ENCODE assay signal across 50 mouse cellular contexts in genomic region chr1:83105464-83105863, GRCm38 (mm10). TPM values are rescaled to one million over a fixed set of nuclear protein-coding genes. Genes with fewer than 3 reads are reported as not detected.
"Had no signal": no experiment of that assay in that cellular context is flagged by ENCODE, and none has a peak within 500 bp of the region (broad histone marks: within the 10 kb centered on the region; RNA-seq: fewer than 3 reads in every experiment).

No protein-coding gene starts in this region.

- H3K4me2 ChIP-seq: heart, embryonic 11.5 days; heart, embryonic 12.5 days; heart, embryonic 13.5 days; heart, embryonic 15.5 days; hindbrain, embryonic 12.5 days; hindbrain, embryonic 13.5 days; hindbrain, embryonic 14.5 days; hindbrain, embryonic 15.5 days; kidney, embryonic 15.5 days had no signal

- DNase-seq: heart, adult 2 months; heart, postnatal 10 days; heart, postnatal 14 days; heart, postnatal 36 days; heart, postnatal 4 days; kidney, adult 11 months; kidney, adult 18-20 months; kidney, adult 2 months; kidney, adult 8-10 months; kidney, adult 9 months; kidney, postnatal 10 days; kidney, postnatal 14 days; kidney, postnatal 36 days; kidney, postnatal 4 days; layer of hippocampus, adult 9-11 months; layer of hippocampus, postnatal 36 days had no signal

- ATAC-seq: hindbrain, embryonic 16.5 days; hindbrain, postnatal 0 days; inflammation-experienced regulatory T-cells, adult 6 months had no signal

- H3K4me3 ChIP-seq: heart, adult 2 months; heart, embryonic 10.5 days; heart, embryonic 12.5 days; heart, embryonic 13.5 days; heart, embryonic 15.5 days; hindbrain, embryonic 10.5 days; hindbrain, embryonic 12.5 days; hindbrain, embryonic 13.5 days; hindbrain, embryonic 15.5 days; kidney, embryonic 15.5 days; layer of hippocampus, adult 2 months; left cerebral cortex, adult 2 months had no signal

- H3K36me3 ChIP-seq: heart, embryonic 10.5 days; heart, embryonic 12.5 days; heart, embryonic 13.5 days; heart, embryonic 15.5 days; hindbrain, embryonic 10.5 days; hindbrain, embryonic 12.5 days; hindbrain, embryonic 13.5 days; hindbrain, embryonic 15.5 days; kidney, embryonic 15.5 days had no signal

- H3K4me1 ChIP-seq: heart, embryonic 10.5 days; heart, embryonic 15.5 days; hindbrain, embryonic 10.5 days; hindbrain, embryonic 12.5 days; hindbrain, embryonic 13.5 days had no signal

- H3K9ac ChIP-seq: heart, embryonic 12.5 days; heart, embryonic 13.5 days; heart, embryonic 15.5 days; hindbrain, embryonic 12.5 days; hindbrain, embryonic 13.5 days; hindbrain, embryonic 14.5 days; hindbrain, embryonic 15.5 days; kidney, embryonic 15.5 days had no signal

- H3K27ac ChIP-seq: heart, adult 2 months; heart, embryonic 10.5 days; heart, embryonic 13.5 days; heart, embryonic 15.5 days; hindbrain, embryonic 10.5 days; hindbrain, embryonic 12.5 days; hindbrain, embryonic 13.5 days; hindbrain, embryonic 14.5 days; hindbrain, embryonic 15.5 days; hindbrain, postnatal 0 days; kidney, embryonic 15.5 days; kidney, postnatal 0 days; layer of hippocampus, adult 2 months; left cerebral cortex, adult 2 months had no signal

- H3K27me3 ChIP-seq: heart, embryonic 12.5 days; heart, embryonic 13.5 days; heart, embryonic 15.5 days; hindbrain, embryonic 12.5 days; hindbrain, embryonic 13.5 days; hindbrain, embryonic 15.5 days; kidney, embryonic 15.5 days had no signal

- H3K9me3 ChIP-seq: heart, embryonic 10.5 days; heart, embryonic 12.5 days; heart, embryonic 13.5 days; heart, embryonic 15.5 days; hindbrain, embryonic 10.5 days; hindbrain, embryonic 12.5 days; hindbrain, embryonic 13.5 days; hindbrain, embryonic 15.5 days; kidney, embryonic 15.5 days had no signal

RNA-seq across cellular contexts. Expression of gene Ccl20, which starts 11.1 kb away (rescaled TPM):
- total RNA-seq: heart, adult 2 months; heart, adult 8-10 months; heart, postnatal 10 days; heart, postnatal 14 days; heart, postnatal 25 days; heart, postnatal 36 days; heart, postnatal 4 days; hematopoietic stem cell, adult 5-6 weeks; hindbrain, postnatal 0 days; layer of hippocampus, adult 18-20 months; layer of hippocampus, adult 2 months; layer of hippocampus, adult 8-10 months; layer of hippocampus, postnatal 10 days; layer of hippocampus, postnatal 14 days; layer of hippocampus, postnatal 25 days; layer of hippocampus, postnatal 36 days; left cerebral cortex, adult 18-20 months; left cerebral cortex, adult 2 months had no signal
- polyA plus RNA-seq: heart, embryonic 15.5 days; heart, embryonic 16.5 days; heart, postnatal 0 days; hindbrain, embryonic 11.5 days; hindbrain, embryonic 12.5 days; hindbrain, embryonic 13.5 days; hindbrain, embryonic 14.5 days; hindbrain, embryonic 15.5 days; hindbrain, embryonic 16.5 days; hindbrain, postnatal 0 days had no signal

RNA-seq across cellular contexts. Expression of gene Krtap28-13, which starts 44.7 kb away (rescaled TPM):
- total RNA-seq: heart, adult 2 months; heart, adult 8-10 months; heart, postnatal 10 days; heart, postnatal 14 days; heart, postnatal 25 days; heart, postnatal 36 days; heart, postnatal 4 days; hematopoietic stem cell, adult 5-6 weeks; hindbrain, postnatal 0 days; layer of hippocampus, adult 18-20 months; layer of hippocampus, adult 2 months; layer of hippocampus, postnatal 10 days; layer of hippocampus, postnatal 14 days; layer of hippocampus, postnatal 25 days; layer of hippocampus, postnatal 36 days; left cerebral cortex, adult 18-20 months; left cerebral cortex, adult 2 months had no signal
- polyA plus RNA-seq: heart, adult 2 months; heart, embryonic 10.5 days; heart, embryonic 12.5 days; heart, embryonic 13.5 days; heart, embryonic 14.5 days; heart, embryonic 15.5 days; heart, embryonic 16.5 days; heart, postnatal 0 days; hindbrain, embryonic 10.5 days; hindbrain, embryonic 11.5 days; hindbrain, embryonic 12.5 days; hindbrain, embryonic 13.5 days; hindbrain, embryonic 14.5 days; hindbrain, embryonic 15.5 days; hindbrain, embryonic 16.5 days; hindbrain, postnatal 0 days; inflammation-experienced regulatory T-cells, adult 6 months; intestine, embryonic 14.5 days; kidney, adult 2 months; kidney, embryonic 14.5 days; kidney, embryonic 15.5 days; kidney, embryonic 16.5 days; kidney, postnatal 0 days; large intestine, adult 2 months had no signal

RNA-seq across cellular contexts. Expression of gene A030005K14Rik, which starts 46.3 kb away (rescaled TPM):
- total RNA-seq: heart, adult 2 months; heart, adult 8-10 months; heart, postnatal 10 days; heart, postnatal 14 days; heart, postnatal 25 days; heart, postnatal 36 days; heart, postnatal 4 days; hematopoietic stem cell, adult 5-6 weeks; hindbrain, postnatal 0 days; layer of hippocampus, adult 18-20 months; layer of hippocampus, adult 2 months; layer of hippocampus, adult 8-10 months; layer of hippocampus, postnatal 10 days; layer of hippocampus, postnatal 14 days; layer of hippocampus, postnatal 25 days; layer of hippocampus, postnatal 36 days; left cerebral cortex, adult 18-20 months; left cerebral cortex, adult 2 months had no signal
- polyA plus RNA-seq: heart, adult 2 months; heart, embryonic 10.5 days; heart, embryonic 11.5 days; heart, embryonic 12.5 days; heart, embryonic 13.5 days; heart, embryonic 14.5 days; heart, embryonic 15.5 days; heart, embryonic 16.5 days; heart, postnatal 0 days; hindbrain, embryonic 10.5 days; hindbrain, embryonic 11.5 days; hindbrain, embryonic 12.5 days; hindbrain, embryonic 13.5 days; hindbrain, embryonic 14.5 days; hindbrain, embryonic 15.5 days; hindbrain, embryonic 16.5 days; hindbrain, postnatal 0 days; inflammation-experienced regulatory T-cells, adult 6 months; intestine, embryonic 14.5 days; kidney, adult 2 months; kidney, embryonic 14.5 days; kidney, embryonic 15.5 days; kidney, embryonic 16.5 days; kidney, postnatal 0 days; large intestine, adult 2 months had no signal

RNA-seq across cellular contexts. Expression of gene Daw1, which starts 54.1 kb away (rescaled TPM):
- total RNA-seq: heart, adult 2 months; heart, adult 8-10 months; heart, postnatal 14 days; heart, postnatal 25 days; heart, postnatal 36 days; heart, postnatal 4 days; hematopoietic stem cell, adult 5-6 weeks had no signal
- polyA plus RNA-seq: heart, embryonic 10.5 days; heart, embryonic 11.5 days; heart, embryonic 12.5 days; heart, embryonic 13.5 days; heart, postnatal 0 days; kidney, embryonic 14.5 days; large intestine, adult 2 months had no signal
